Mouse (Mus musculus) spleen, adult 12 weeks (tissue): ENCODE measurements around the gene Lyrm7.

Experiments
- DNase-seq: peaks from one replicate; pipeline ENCODE4 v3.0.0; 2022; ENCODE audit warnings: low spot score

Gene Lyrm7

GRCm38 (mm10) chr11:54845470-54846442 lies 15.0 kb downstream of the Lyrm7 start:
- no peak for DNase-seq

- DNase-seq: no peak
Measured at GRCm38 (mm10) chr11:54844959-54845358, 15.8 kb downstream of the Lyrm7 start.

GRCm38 (mm10) chr11:54844424-54844823 lies 16.3 kb downstream of the Lyrm7 start:
- peak; percentile 40 for DNase-seq

GRCm38 (mm10) chr11:54840891-54841290 lies 19.8 kb downstream of the Lyrm7 start:
- no peak for DNase-seq

- DNase-seq: no peak
Measured at GRCm38 (mm10) chr11:54839696-54840095, 21.0 kb downstream of the Lyrm7 start.

- DNase-seq: no peak
Measured at GRCm38 (mm10) chr11:54836106-54836505, 24.6 kb downstream of the Lyrm7 start.

GRCm38 (mm10) chr11:54834596-54834995 lies 26.1 kb downstream of the Lyrm7 start:
- no peak for DNase-seq

- DNase-seq: no peak
Measured at GRCm38 (mm10) chr11:54833833-54834232, 26.9 kb downstream of the Lyrm7 start.

- no peak for DNase-seq
Measured at GRCm38 (mm10) chr11:54826819-54827218, 33.9 kb downstream of the Lyrm7 start.

- no peak for DNase-seq
Measured at GRCm38 (mm10) chr11:54825774-54826173, 34.9 kb downstream of the Lyrm7 start.

- no peak for DNase-seq
Measured at GRCm38 (mm10) chr11:54823467-54823866, 37.2 kb downstream of the Lyrm7 start.

GRCm38 (mm10) chr11:54819489-54819888 lies 41.2 kb downstream of the Lyrm7 start:
- DNase-seq: no peak

GRCm38 (mm10) chr11:54817449-54817848 lies 43.3 kb downstream of the Lyrm7 start:
- DNase-seq: no peak

GRCm38 (mm10) chr11:54815659-54816058 lies 45.1 kb downstream of the Lyrm7 start:
- DNase-seq: no peak

GRCm38 (mm10) chr11:54812812-54813516 lies 47.8 kb downstream of the Lyrm7 start:
- DNase-seq: no peak

- no peak for DNase-seq
Measured at GRCm38 (mm10) chr11:54812314-54812713, 48.4 kb downstream of the Lyrm7 start.

GRCm38 (mm10) chr11:54811054-54811453 lies 49.7 kb downstream of the Lyrm7 start:
- DNase-seq: no peak

- no peak for DNase-seq
Measured at GRCm38 (mm10) chr11:54809582-54809981, 51.1 kb downstream of the Lyrm7 start.

GRCm38 (mm10) chr11:54808177-54808576 lies 52.5 kb downstream of the Lyrm7 start:
- peak; percentile 12 for DNase-seq

- peak; percentile 29 for DNase-seq
Measured at GRCm38 (mm10) chr11:54807669-54808068, 53.0 kb downstream of the Lyrm7 start.

GRCm38 (mm10) chr11:54806891-54807290 lies 53.8 kb downstream of the Lyrm7 start:
- no peak for DNase-seq

GRCm38 (mm10) chr11:54805196-54805595 lies 55.5 kb downstream of the Lyrm7 start:
- no peak for DNase-seq

GRCm38 (mm10) chr11:54802621-54803020 lies 58.1 kb downstream of the Lyrm7 start:
- no peak for DNase-seq
